Mouse (Mus musculus): Measurements from ENCODE around the gene Abcd2.

Abcd2 gene

GRCm38 (mm10) chr15:91191412-91192222 is at the start of gene Abcd2:
Gene Abcd2 (minus strand): TSS chr15:91191799.
- peak; percentile 85 for DNase-seq (ENCODE audit: low spot score)

DNA sequence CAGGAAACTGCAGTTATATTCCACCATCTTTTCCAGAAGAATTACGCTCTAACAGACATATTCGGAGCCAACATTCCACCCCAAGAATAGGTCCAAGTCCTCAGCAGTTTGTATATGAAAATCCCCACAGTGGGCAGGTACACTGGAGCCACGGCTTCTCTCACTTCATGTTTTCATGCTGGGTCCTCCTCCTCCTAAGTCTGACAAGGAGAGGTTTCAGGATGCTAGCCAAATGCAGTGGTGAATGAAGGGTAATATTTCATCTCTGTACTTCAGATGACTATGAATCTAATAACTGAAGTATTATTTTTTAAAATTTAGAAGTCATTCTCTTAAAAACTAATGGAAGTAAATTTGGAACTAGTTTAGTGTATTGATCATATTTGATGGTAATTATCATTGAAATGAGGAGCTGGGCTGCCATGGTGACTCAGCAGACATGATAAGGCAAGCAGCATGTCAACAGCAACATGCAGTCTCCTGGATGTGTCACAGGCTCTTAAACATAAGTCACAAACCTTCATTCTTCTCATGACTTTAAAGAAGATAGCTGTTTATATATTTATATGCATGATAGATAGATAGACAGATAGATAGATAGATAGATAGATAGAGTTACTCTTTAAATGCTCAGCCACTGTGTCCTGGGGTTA is 49.2 kb upstream of the Abcd2 start:
- no peak for DNase-seq (ENCODE audit: low spot score)

DNA sequence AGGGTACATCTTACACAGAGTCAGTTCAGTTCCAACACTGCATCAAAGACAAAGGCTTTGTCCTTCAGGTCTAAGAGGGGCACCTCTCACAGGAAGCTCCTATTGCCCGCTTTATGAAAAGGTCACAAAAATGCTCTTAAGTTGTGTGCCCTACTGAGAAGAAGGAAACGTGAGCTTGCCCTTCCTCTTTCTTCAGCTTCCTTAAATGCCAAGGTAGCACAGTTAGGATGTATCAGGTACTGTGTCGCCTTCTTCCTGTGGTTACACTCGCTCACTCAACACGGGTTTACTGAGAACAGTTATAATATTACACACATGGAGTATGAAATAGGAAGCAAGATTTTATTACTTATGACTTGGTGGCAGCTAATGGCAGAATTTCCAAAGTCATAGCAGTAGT is 45.7 kb upstream of the Abcd2 start:
- DNase-seq (ENCODE audit: low spot score) = no peak

GRCm38 (mm10) chr15:91206518-91206917 is 14.9 kb upstream of the Abcd2 start:
- no peak for DNase-seq (ENCODE audit: low spot score)

DNA sequence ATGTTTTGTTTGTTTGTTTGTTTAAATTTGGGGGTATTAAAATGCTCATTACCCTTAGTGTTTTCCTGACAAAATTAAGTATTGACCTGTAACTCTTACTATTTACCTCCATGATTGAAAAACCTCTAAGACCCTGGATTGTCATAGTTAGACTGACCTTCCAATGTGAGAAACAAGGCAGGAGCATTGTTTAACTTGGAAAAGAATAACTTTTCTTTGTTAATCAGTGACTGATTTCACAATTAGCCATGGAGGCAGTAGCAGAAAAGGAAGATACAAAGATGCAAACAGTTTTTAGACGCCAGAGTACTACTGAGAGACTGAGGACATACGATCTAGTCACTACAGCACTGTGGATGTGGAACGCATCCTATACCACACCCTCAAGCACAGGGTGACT is 11.9 kb upstream of the Abcd2 start:
- DNase-seq (ENCODE audit: low spot score) = no peak

GRCm38 (mm10) chr15:91202486-91202885 is 10.9 kb upstream of the Abcd2 start:
- DNase-seq (ENCODE audit: low spot score) = no peak

GRCm38 (mm10) chr15:91200833-91201232 is 9.2 kb upstream of the Abcd2 start:
- no peak for DNase-seq (ENCODE audit: low spot score)

- peak; percentile 52 for DNase-seq (ENCODE audit: low spot score)
Measured at GRCm38 (mm10) chr15:91199256-91199905, 7.8 kb upstream of the Abcd2 start, which contains the start of gene CN725425. Gene CN725425 (plus strand): TSS chr15:91199494.

DNA sequence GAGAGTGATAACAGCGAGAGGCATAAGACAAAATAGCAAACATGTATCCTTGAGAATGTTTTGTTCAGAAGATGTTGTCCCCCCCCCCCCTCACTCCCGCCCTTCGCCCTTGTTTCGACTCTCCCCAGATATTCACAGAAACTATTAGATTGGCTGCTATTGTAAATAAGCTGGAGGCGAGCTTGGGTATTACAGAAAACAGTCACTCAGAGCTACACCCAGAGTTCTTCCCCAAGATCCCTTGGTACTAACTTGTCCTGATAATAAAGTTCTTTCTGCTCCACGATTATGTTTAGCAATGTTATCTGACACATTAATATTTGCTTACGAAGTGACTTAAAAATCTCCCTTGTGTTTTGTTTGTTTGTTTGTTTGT is 612 bp upstream of the Abcd2 start:
- no peak for DNase-seq (ENCODE audit: low spot score)

GRCm38 (mm10) chr15:91190519-91191207 is 936 bp downstream of the Abcd2 start:
- no peak for DNase-seq (ENCODE audit: low spot score)

- no peak for DNase-seq (ENCODE audit: low spot score)
Measured at GRCm38 (mm10) chr15:91190026-91190425, 1.6 kb downstream of the Abcd2 start.

- no peak for DNase-seq (ENCODE audit: low spot score)
Measured at GRCm38 (mm10) chr15:91186358-91186757, 5.2 kb downstream of the Abcd2 start.

- DNase-seq (ENCODE audit: low spot score) = no peak
Measured at GRCm38 (mm10) chr15:91179911-91180622, 11.5 kb downstream of the Abcd2 start.

- no peak for DNase-seq (ENCODE audit: low spot score)
Measured at GRCm38 (mm10) chr15:91178656-91179314, 12.8 kb downstream of the Abcd2 start.

DNA sequence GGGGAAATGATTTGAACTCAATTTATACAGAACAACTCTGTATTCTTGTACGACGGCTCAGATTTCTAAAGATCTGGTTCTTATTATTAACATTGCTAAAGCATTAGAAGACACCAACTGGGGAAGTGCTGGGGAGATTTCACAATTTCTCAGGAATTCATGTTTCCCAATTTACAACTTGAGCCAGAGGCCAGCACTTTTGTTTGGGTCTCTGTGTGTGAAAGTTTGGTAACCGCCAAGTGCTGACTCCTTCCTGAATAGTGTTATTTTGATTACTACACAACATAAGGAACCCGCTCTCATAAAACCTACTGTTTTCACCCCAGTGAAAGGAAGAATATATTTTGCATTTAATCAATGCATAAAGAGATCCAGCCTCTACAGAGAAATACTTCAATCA is 19.4 kb downstream of the Abcd2 start:
- DNase-seq (ENCODE audit: low spot score) = no peak

- no peak for DNase-seq (ENCODE audit: low spot score)
Measured at GRCm38 (mm10) chr15:91171332-91171731, 20.3 kb downstream of the Abcd2 start.

GRCm38 (mm10) chr15:91170602-91171328 is 20.8 kb downstream of the Abcd2 start:
- DNase-seq (ENCODE audit: low spot score) = no peak

- DNase-seq (ENCODE audit: low spot score) = no peak
Measured at GRCm38 (mm10) chr15:91167850-91168562, 23.6 kb downstream of the Abcd2 start.

- no peak for DNase-seq (ENCODE audit: low spot score)
Measured at GRCm38 (mm10) chr15:91165021-91165420, 26.6 kb downstream of the Abcd2 start.

DNA sequence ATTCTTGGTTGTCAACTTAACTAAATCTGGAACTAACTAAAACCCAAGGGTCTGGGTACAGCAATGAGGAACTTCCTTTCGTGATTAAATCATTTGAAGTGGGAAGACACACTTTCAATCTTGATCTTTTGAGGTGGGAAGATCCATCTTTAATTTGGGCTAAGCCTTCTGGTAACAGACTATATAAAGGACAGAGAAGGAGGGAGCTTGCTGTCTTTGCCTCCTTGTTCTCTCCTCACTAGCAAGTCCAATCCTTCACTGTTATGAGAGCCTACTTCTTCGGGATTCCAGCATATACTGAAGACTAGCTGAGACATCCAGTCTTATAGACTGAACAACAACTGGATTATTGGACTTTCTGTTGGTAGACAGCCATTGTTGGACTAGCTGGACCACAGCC is 28.1 kb downstream of the Abcd2 start:
- no peak for DNase-seq (ENCODE audit: low spot score)

Data from testis, postnatal 10 days (tissue).